Mouse (Mus musculus) kidney, adult 2 months (tissue): ENCODE data around the gene Mrpl42.

Source experiments
- CTCF ChIP-seq: fragments of 200-500 bp; conservative IDR thresholded peaks from 2 replicates; pipeline ENCODE4 v1.5.1; 2011; ENCODE audit warnings: low read depth, mild to moderate bottlenecking, control low read depth, low read length, moderate library complexity, mixed read lengths; ENCODE audit not compliant: insufficient read depth, insufficient read length
- POLR2A ChIP-seq: fragments of 200-500 bp; IDR thresholded peaks from one replicate; pipeline ENCODE4 v1.6.1; 2011; ENCODE audit warnings: low read depth, low read length, control low read depth

DNA sequence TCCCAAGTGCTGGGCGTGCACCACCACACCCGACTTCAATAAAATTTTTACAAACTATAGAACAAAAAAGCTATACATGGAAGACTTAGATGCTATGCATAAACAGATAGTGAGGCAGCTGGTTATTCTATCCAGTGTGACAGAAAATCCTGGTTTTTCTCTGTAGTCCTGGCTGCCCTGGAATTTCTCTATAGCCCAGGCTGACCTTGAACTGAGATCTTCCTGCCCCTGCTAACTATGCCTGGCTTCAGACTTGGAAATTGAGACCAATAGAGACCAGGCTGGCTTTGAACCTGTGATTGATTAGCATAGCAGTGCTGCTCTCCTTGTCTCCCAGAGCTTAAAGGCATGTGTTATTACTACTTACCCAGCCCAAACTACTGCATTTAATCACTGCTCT lies 44.4 kb upstream of the Mrpl42 start:
- TF ChIP-seq CTCF: no peak
- no peak for TF ChIP-seq POLR2A
